Mouse (Mus musculus): ENCODE measurements around the gene Peg3.

Gene Peg3

GRCm38 (mm10) chr7:6709396-6709795, 20.8 kb downstream of the Peg3 start:
- no peak for DNase-seq (ENCODE audit: low spot score)

- no peak for DNase-seq (ENCODE audit: low spot score)
Measured at GRCm38 (mm10) chr7:6708451-6709180, 21.6 kb downstream of the Peg3 start.

GRCm38 (mm10) chr7:6707416-6708015, 22.7 kb downstream of the Peg3 start:
- no peak for DNase-seq (ENCODE audit: low spot score)

GRCm38 (mm10) chr7:6699230-6699629, 31.0 kb downstream of the Peg3 start:
- DNase-seq (ENCODE audit: low spot score): no peak

- DNase-seq (ENCODE audit: low spot score): peak; percentile 89
Measured at GRCm38 (mm10) chr7:6696241-6697045, 33.8 kb downstream of the Peg3 start, which contains the start of gene Zim1. Gene Zim1, minus strand, starts transcription at chr7:6696450.

GRCm38 (mm10) chr7:6685511-6685910, 44.7 kb downstream of the Peg3 start:
- DNase-seq (ENCODE audit: low spot score): no peak

- DNase-seq (ENCODE audit: low spot score): no peak
Measured at GRCm38 (mm10) chr7:6666726-6667125, 63.5 kb downstream of the Peg3 start.

GRCm38 (mm10) chr7:6663430-6663829, 66.8 kb downstream of the Peg3 start:
- DNase-seq (ENCODE audit: low spot score): no peak

- no peak for DNase-seq (ENCODE audit: low spot score)
Measured at GRCm38 (mm10) chr7:6659605-6660004, 70.6 kb downstream of the Peg3 start.

- DNase-seq (ENCODE audit: low spot score): no peak
Measured at GRCm38 (mm10) chr7:6658606-6659005, 71.6 kb downstream of the Peg3 start.

Measured in testis, postnatal 14 days (tissue).